8 mouse cellular contexts compared by ENCODE assay signal in the genomic region with DNA sequence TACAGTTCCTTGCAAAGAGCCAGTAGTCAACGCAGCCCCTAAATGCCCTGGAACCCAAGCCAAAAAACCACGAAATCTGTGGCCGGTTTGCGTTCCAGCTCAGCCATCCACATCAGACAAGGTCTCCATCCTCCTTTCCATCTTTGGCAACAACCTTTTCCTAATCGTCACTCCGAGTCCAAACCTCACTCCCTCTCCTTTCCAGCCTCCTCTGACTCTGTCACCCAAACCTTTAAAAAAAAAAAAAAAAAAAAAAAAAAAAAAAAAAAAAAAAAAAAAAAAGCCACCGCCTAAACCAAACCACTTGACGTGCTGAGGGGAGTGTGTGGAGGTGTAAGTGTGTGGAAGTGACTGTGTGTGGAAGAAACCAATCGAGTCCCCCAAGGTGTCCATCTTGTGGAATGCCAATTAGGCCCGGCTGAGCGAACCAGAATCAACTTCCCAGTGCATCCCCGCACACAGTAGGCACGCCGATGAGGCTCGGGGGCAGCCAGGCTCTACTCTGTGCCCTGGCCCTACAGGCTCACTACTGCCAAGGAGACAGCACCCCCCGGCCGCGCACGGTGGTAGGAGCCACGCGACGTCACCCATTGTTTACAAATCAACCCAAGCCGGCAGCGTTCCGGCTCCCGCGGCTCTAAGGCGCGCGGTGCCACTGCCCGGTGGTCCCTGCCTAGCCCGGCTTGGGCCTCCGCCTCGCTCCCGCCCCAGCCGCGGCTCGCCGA. TPM values are rescaled to one million over a fixed set of nuclear protein-coding genes. Genes with fewer than 3 reads are reported as not detected.
A peak's percentile ranks its signal among the peaks of the same experiment; 100 is the strongest.
DNase-seq lines count a peak whose midpoint lies in the region; ATAC-seq and TF ChIP-seq lines count a peak whose summit lies in the region.

TSS of gene Frat1 (plus strand) at position 590 of the 725 bp plus-strand sequence.

- TF ChIP-seq POLR2A in MEL (IDR thresholded peaks at IDR 0.05; ENCODE audit: control insufficient read depth in 1 of 2, insufficient read depth in 1 of 2, low read depth in 1 of 2, low read length in 2 of 2, poor library complexity in 1 of 2) = peak in 1 of 2 experiments; percentile 66; a peak in 2 of 4 replicates
- peak; percentile 59 for TF ChIP-seq POLR2A in cerebellum, adult 2 months (IDR thresholded peaks at IDR 0.05; ENCODE audit: borderline replicate concordance, insufficient read depth, low read length)

- H3K36me3 ChIP-seq in MEL (ENCODE audit: control insufficient read depth in 1 of 2, insufficient read depth in 2 of 2, low read length in 2 of 2) = peaks cover 0 to 31% of the 10 kb centered on the region in 2 experiments; a peak in 2 of 4 replicates
- no peaks in the 10 kb centered on the region for H3K36me3 ChIP-seq in lung, postnatal 0 days (ENCODE audit: insufficient read depth, low read length)

- WGBS in cerebellum, adult 2 months = under 1% methylated on average over 39 of the region's 39 CpGs
- under 1% methylated on average over 27 of the region's 39 CpGs for WGBS in lung, postnatal 0 days

- H3K4me2 ChIP-seq in lung, postnatal 0 days (replicated peaks; ENCODE audit: low read depth, low read length) = peak within 1 kb of the TSS; percentile 98

- H3K4me3 ChIP-seq in MEL (ENCODE audit: control insufficient read depth in 1 of 2, insufficient read depth in 1 of 2, low read depth in 2 of 2, low read length in 2 of 2) = peak within 1 kb of the TSS; percentile 78 to 83
- peak within 1 kb of the TSS; percentile 95 for H3K4me3 ChIP-seq in cerebellum, adult 2 months (replicated peaks; ENCODE audit: insufficient read depth, low read depth, low read length)
- H3K4me3 ChIP-seq in lung, postnatal 0 days (ENCODE audit: low read depth, low read length) = peak within 1 kb of the TSS; percentile 69

- peak; percentile 98 for DNase-seq in MEL (ENCODE audit: low read depth, low spot score)
- peak; percentile 98 for DNase-seq in cerebellum, adult 2 months
- DNase-seq in forelimb bud, embryonic 11.5 days (ENCODE audit: low read depth, low spot score) = peak; percentile 82
- DNase-seq in layer of hippocampus, adult 9-11 months = peak; percentile 93
- DNase-seq in lung, postnatal 0 days (ENCODE audit: low spot score) = peak; percentile 97
- peak; percentile 76 for DNase-seq in ovary, postnatal 14 days (ENCODE audit: low spot score)
- peak; percentile 91 for DNase-seq in thymus, postnatal 14 days

- H3K79me2 ChIP-seq in MEL (ENCODE audit: control insufficient read depth, insufficient read depth, low read length, poor library complexity) = peaks cover 31% of the 10 kb centered on the region

- peak within 1 kb of the TSS; percentile 95 for H3K9ac ChIP-seq in MEL (ENCODE audit: control insufficient read depth, low read depth, low read length, poor library complexity, severe bottlenecking)
- peak within 1 kb of the TSS; percentile 63 for H3K9ac ChIP-seq in lung, postnatal 0 days (replicated peaks; ENCODE audit: low read depth)

- no peaks in the 10 kb centered on the region for H3K27me3 ChIP-seq in MEL (ENCODE audit: control insufficient read depth in 1 of 2, insufficient read depth in 2 of 2, low read length in 2 of 2)
- no peaks in the 10 kb centered on the region for H3K27me3 ChIP-seq in cerebellum, adult 2 months (ENCODE audit: control insufficient read depth, insufficient read depth, low read length)
- 0 out of 2 replicates have a peak, but pooled peaks cover 5% of the 10 kb centered on the region for H3K27me3 ChIP-seq in lung, postnatal 0 days (replicated peaks; ENCODE audit: insufficient read depth, low read length)

- no peak for TF ChIP-seq RAD21 in MEL (IDR thresholded peaks at IDR 0.05; ENCODE audit: low read depth, low read length)

- no peak for TF ChIP-seq CTCF in MEL (IDR thresholded peaks at IDR 0.05 in 2 of 3, conservative IDR thresholded peaks at IDR 0.05 in 1 of 3; ENCODE audit: control insufficient read depth in 1 of 3, insufficient read depth in 1 of 3, low read depth in 2 of 3, low read length in 3 of 3, poor library complexity in 1 of 3, severe bottlenecking in 1 of 3)
- TF ChIP-seq CTCF in cerebellum, adult 2 months (IDR thresholded peaks at IDR 0.05; ENCODE audit: borderline replicate concordance, insufficient read depth, low read depth, low read length) = no peak
- peak; percentile 37 for TF ChIP-seq CTCF in lung, postnatal 0 days (IDR thresholded peaks at IDR 0.05)

- ATAC-seq in hematopoietic stem cell, adult 5-6 weeks (replicated peaks in 1 of 2; ENCODE audit: insufficient read depth in 1 of 2, low FRiP score in 2 of 2, low TSS enrichment in 1 of 2, low read depth in 1 of 2, poor library complexity in 2 of 2, severe bottlenecking in 2 of 2) = peak; percentile 83
- peak; percentile 94 for ATAC-seq in lung, postnatal 0 days

- peaks cover 16 to 35% of the 10 kb centered on the region in 2 experiments for H3K4me1 ChIP-seq in MEL (ENCODE audit: control insufficient read depth in 1 of 2, insufficient read depth in 2 of 2, low read length in 2 of 2)
- H3K4me1 ChIP-seq in cerebellum, adult 2 months (ENCODE audit: control insufficient read depth, insufficient read depth, low read length) = peaks cover 10% of the 10 kb centered on the region
- peaks cover 4% of the 10 kb centered on the region for H3K4me1 ChIP-seq in lung, postnatal 0 days (ENCODE audit: insufficient read depth, low read depth, low read length)

- peak within 1 kb of the TSS; percentile 94 for H3K27ac ChIP-seq in MEL (ENCODE audit: control insufficient read depth, low read depth, low read length)
- peak within 1 kb of the TSS; percentile 93 for H3K27ac ChIP-seq in cerebellum, adult 2 months (ENCODE audit: insufficient read depth, low read length)
- H3K27ac ChIP-seq in lung, postnatal 0 days (ENCODE audit: low read length) = peak within 1 kb of the TSS; percentile 92

- peak; percentile 37 to 48; a peak in 1 of 4 replicates for TF ChIP-seq EP300 in MEL (IDR thresholded peaks at IDR 0.05; ENCODE audit: low read depth in 1 of 2, low read length in 2 of 2)
- TF ChIP-seq EP300 in lung, postnatal 0 days (IDR thresholded peaks at IDR 0.05) = peak; percentile 36

- H3K9me3 ChIP-seq in MEL (replicated peaks; ENCODE audit: insufficient read depth, low read length) = no peaks in the 10 kb centered on the region
- H3K9me3 ChIP-seq in lung, postnatal 0 days (ENCODE audit: low read length) = no peaks in the 10 kb centered on the region

TF ChIP-seq in MEL, 35 proteins besides CTCF, POLR2A, EP300 and RAD21 (continues in another document):
- no peak; the same call in 1 of the 2 replicates for TF ChIP-seq POLR2AphosphoS5 (IDR thresholded peaks at IDR 0.05; ENCODE audit: borderline replicate concordance, low read depth, low read length)
- TF ChIP-seq USF1 (IDR thresholded peaks at IDR 0.05; ENCODE audit: low read depth, low read length) = 0 out of 2 replicates have a peak, but pooled peaks have one; percentile 33
- TF ChIP-seq CHD1 (IDR thresholded peaks at IDR 0.05; ENCODE audit: low read depth, low read length) = peak; percentile 99
- peak; percentile 77; the same call in 1 of the 2 replicates for TF ChIP-seq HCFC1 (IDR thresholded peaks at IDR 0.05; ENCODE audit: low read depth, low read length)
- TF ChIP-seq JUND (IDR thresholded peaks at IDR 0.05; ENCODE audit: low read depth, low read length) = 0 out of 2 replicates have a peak, but pooled peaks have one; percentile 34
- peak; percentile 88 for TF ChIP-seq TBP (IDR thresholded peaks at IDR 0.05; ENCODE audit: low read depth, low read length)
- TF ChIP-seq ZKSCAN1 (IDR thresholded peaks at IDR 0.05; ENCODE audit: low read depth, low read length) = peak; percentile 66
- peak; percentile 88 for TF ChIP-seq ZMIZ1 (IDR thresholded peaks at IDR 0.05; ENCODE audit: low read depth, low read length)
- TF ChIP-seq RCOR1 (IDR thresholded peaks at IDR 0.05; ENCODE audit: low read depth, low read length) = no peak
- no peak for TF ChIP-seq SMC3 (IDR thresholded peaks at IDR 0.05; ENCODE audit: low read depth, low read length)
- no peak; the same call in 1 of the 2 replicates for TF ChIP-seq KAT2A (conservative IDR thresholded peaks at IDR 0.05; ENCODE audit: low read depth, low read length)
- no peak for TF ChIP-seq ZC3H11A (IDR thresholded peaks at IDR 0.05; ENCODE audit: low read depth, low read length)
- no peak; the same call in 1 of the 2 replicates for TF ChIP-seq MAZ (IDR thresholded peaks at IDR 0.05; ENCODE audit: low read depth, low read length)
- no peak for TF ChIP-seq MAFK (IDR thresholded peaks at IDR 0.05; ENCODE audit: borderline replicate concordance, low read depth, low read length)
- no peak for TF ChIP-seq E2F4 (IDR thresholded peaks at IDR 0.05; ENCODE audit: borderline replicate concordance, low read depth, low read length)
- peak; percentile 78 for TF ChIP-seq ETS1 (IDR thresholded peaks at IDR 0.05; ENCODE audit: low read depth, low read length)
- TF ChIP-seq MAX (IDR thresholded peaks at IDR 0.05; ENCODE audit: low read length) = peak; percentile 60; the same call in 1 of the 2 replicates
- no peak for TF ChIP-seq GABPA (IDR thresholded peaks at IDR 0.05; ENCODE audit: low read depth, low read length)
- TF ChIP-seq USF2 (IDR thresholded peaks at IDR 0.05; ENCODE audit: borderline replicate concordance in 1 of 2, insufficient read depth in 1 of 2, low read depth in 1 of 2, low read length in 2 of 2) = no peak
- peak; percentile 27; the same call in 1 of the 2 replicates for TF ChIP-seq TCF12 (IDR thresholded peaks at IDR 0.05; ENCODE audit: low read depth, low read length)
- TF ChIP-seq MYB (IDR thresholded peaks at IDR 0.05; ENCODE audit: low read depth, low read length) = no peak
- peak; percentile 43; the same call in 1 of the 2 replicates for TF ChIP-seq ELF1 (IDR thresholded peaks at IDR 0.05; ENCODE audit: low read depth, low read length)
- peak; percentile 90 for TF ChIP-seq MXI1 (IDR thresholded peaks at IDR 0.05; ENCODE audit: low read depth, low read length)
- no peak for TF ChIP-seq CHD2 (IDR thresholded peaks at IDR 0.05; ENCODE audit: low read length)
- TF ChIP-seq POLR2AphosphoS2 (IDR thresholded peaks at IDR 0.05; ENCODE audit: low read length) = peak; percentile 54; the same call in 1 of the 2 replicates
- TF ChIP-seq SIN3A (IDR thresholded peaks at IDR 0.05; ENCODE audit: low read length) = peak; percentile 92
- TF ChIP-seq ZNF384 (IDR thresholded peaks at IDR 0.05; ENCODE audit: low read depth, low read length) = peak; percentile 98
- no peak for TF ChIP-seq BHLHE40 (IDR thresholded peaks at IDR 0.05; ENCODE audit: borderline replicate concordance, low read depth, low read length)
- TF ChIP-seq MYC (IDR thresholded peaks at IDR 0.05; ENCODE audit: low read depth, low read length) = peak; percentile 85

RNA-seq across cellular contexts. Expression of gene Frat1, which starts in this region (rescaled TPM):
- 26.7 and 36.0 TPM in 2 replicates for total RNA-seq in MEL (2012; rRNA removed)
- 10 to 100 TPM in 1 of 2 experiments, not detected in 1; 31.5 TPM for polyA plus RNA-seq in MEL (2012; ENCODE audit: insufficient read depth in 1 of 2, insufficient read length in 2 of 2, low read depth in 1 of 2, low replicate concordance in 2 of 2, missing spikeins in 1 of 2)
- polyA plus RNA-seq in cerebellum, adult 2 months (2012; rRNA removed) = 13.2 and 14.7 TPM in 2 replicates
- 11.4 and 16.7 TPM in 2 replicates for total RNA-seq in hematopoietic stem cell, adult 5-6 weeks (2017)
- 12.8 and 14.1 TPM in 2 replicates for polyA plus RNA-seq in lung, postnatal 0 days (2015; fragmentation: Nextera tagmentation; extraction: Ambion mirVana)

Comparison
In these comparisons a context has a peak if more than half of its experiments do, and no peak if none do; other contexts are left out.
1. Peak in every context shown above with its lines: DNase-seq, ATAC-seq, H3K4me3 ChIP-seq and H3K27ac ChIP-seq.